Mouse (Mus musculus) heart, embryonic 12.5 days (tissue): ENCODE measurements around the gene Cpped1. TPM values are rescaled to one million over a fixed set of nuclear protein-coding genes. Genes with fewer than 3 reads are reported as not detected.

Experiments used
- ATAC-seq: fragments of 200-750 bp; cut with Nextera tagmentation; 2 replicates; pipeline ENCODE4 v1.8.0; 2017; ENCODE audit warnings: moderate TSS enrichment, moderate library complexity; ENCODE audit not compliant: insufficient number of reproducible peaks, low FRiP score
- H3K27ac ChIP-seq: fragments of 300-500 bp; sonication (generic); 2 replicates; pipeline ENCODE4 v1.5.1; 2016; ENCODE audit warnings: mild to moderate bottlenecking, moderate library complexity; ENCODE audit not compliant: poor library complexity, severe bottlenecking
- H3K27me3 ChIP-seq: fragments of 300-500 bp; sonication (generic); replicated peaks from 2 replicates; pipeline ENCODE4 v1.6.1; 2016; ENCODE audit warnings: mild to moderate bottlenecking, moderate library complexity
- H3K36me3 ChIP-seq: fragments of 300-500 bp; sonication (generic); 2 replicates; pipeline ENCODE4 v1.6.1; 2016; ENCODE audit warnings: mild to moderate bottlenecking, moderate library complexity
- H3K4me1 ChIP-seq: fragments of 300-500 bp; sonication (generic); replicated peaks from 2 replicates; pipeline ENCODE4 v1.6.1; 2016; ENCODE audit warnings: mild to moderate bottlenecking
- H3K4me2 ChIP-seq: fragments of 300-500 bp; sonication (generic); 2 replicates; pipeline ENCODE4 v1.6.1; 2016; ENCODE audit warnings: mild to moderate bottlenecking, moderate library complexity
- H3K4me3 ChIP-seq: fragments of 300-500 bp; sonication (generic); 2 replicates; pipeline ENCODE4 v1.5.1; 2016; ENCODE audit warnings: mild to moderate bottlenecking
- H3K9ac ChIP-seq: fragments of 300-500 bp; sonication (generic); 2 replicates; pipeline ENCODE4 v1.6.1; 2016; ENCODE audit warnings: mild to moderate bottlenecking, moderate library complexity
- H3K9me3 ChIP-seq: fragments of 300-500 bp; sonication (generic); replicated peaks from 2 replicates; pipeline ENCODE4 v1.6.1; 2016; ENCODE audit warnings: mild to moderate bottlenecking, moderate library complexity
- whole genome bisulfite sequencing: fragments of 180-500 bp; shearing (Covaris S2); methylation state at CpG from one replicate; pipeline ENCODE4 v1.1.7; 2016; 5-methylcytosine and 5-hydroxymethylcytosine counted together
- polyA plus RNA-seq: library from polyadenylated mRNA; unstranded; fragments of >200 nt; fragmentation: Nextera tagmentation; extraction: Ambion mirVana; gene quantifications from 2 replicates; pipeline ENCODE4 v1.2.1, GENCODE M21; 2016

The Cpped1 gene
- polyA plus RNA-seq, 1 experiment from 2014 or later, result 30.6 TPM

- Histone ChIP-seq H3K9me3 (no peaks in the 10 kb centered on the region), H3K4me1 (peaks cover 11% of the 10 kb centered on the region; the same call in 1 of the 2 replicates), H3K36me3 (peaks cover 6% of the 10 kb centered on the region; the same call in 1 of the 2 replicates), H3K4me3 (no peak overlapping the region), H3K9ac (no peak overlapping the region), H3K27me3 (no peaks in the 10 kb centered on the region), H3K4me2 (no peak overlapping the region), H3K27ac (no peak overlapping the region)
- 79% methylated on average over 3 of the region's 3 CpGs for WGBS
- ATAC-seq, result no peak
Observed at GRCm38 (mm10) chr16:11894877-11895276, 14.4 kb downstream of the Cpped1 start.

GRCm38 (mm10) chr16:11890186-11890585 lies 19.1 kb downstream of the Cpped1 start:
- Histone ChIP-seq H3K36me3 (peaks cover 30% of the 10 kb centered on the region), H3K9me3 (no peaks in the 10 kb centered on the region), H3K9ac (no peak overlapping the region), H3K4me2 (no peak overlapping the region), H3K27me3 (no peaks in the 10 kb centered on the region), H3K27ac (no peak overlapping the region), H3K4me3 (no peak overlapping the region), H3K4me1 (peaks cover 11% of the 10 kb centered on the region; the same call in 1 of the 2 replicates)
- no peak for ATAC-seq
- WGBS, result 50% methylated on average over 3 of the region's 3 CpGs

- H3K4me1 ChIP-seq, result peaks cover 9% of the 10 kb centered on the region; the same call in 1 of the 2 replicates
- no peak overlapping the region for H3K4me3 ChIP-seq
- no peak overlapping the region for H3K27ac ChIP-seq
- ATAC-seq, result no peak
- H3K27me3 ChIP-seq, result no peaks in the 10 kb centered on the region
- H3K9ac ChIP-seq, result no peak overlapping the region
- no peak overlapping the region for H3K4me2 ChIP-seq
- no peaks in the 10 kb centered on the region for H3K9me3 ChIP-seq
- 76% methylated on average over 3 of the region's 3 CpGs for WGBS
- H3K36me3 ChIP-seq, result peaks cover 35% of the 10 kb centered on the region
Observed at GRCm38 (mm10) chr16:11889741-11890140, 19.5 kb downstream of the Cpped1 start.

GRCm38 (mm10) chr16:11881795-11882194 lies 27.4 kb downstream of the Cpped1 start:
- Histone ChIP-seq H3K36me3 (peaks cover 45% of the 10 kb centered on the region), H3K27me3 (no peaks in the 10 kb centered on the region), H3K27ac (no peak overlapping the region), H3K4me3 (no peak overlapping the region), H3K9ac (no peak overlapping the region), H3K4me2 (no peak overlapping the region), H3K4me1 (peaks cover 21% of the 10 kb centered on the region), H3K9me3 (no peaks in the 10 kb centered on the region)
- 65% methylated on average over 6 of the region's 6 CpGs for WGBS
- ATAC-seq, result no peak

- Histone ChIP-seq H3K4me3 (no peak overlapping the region), H3K36me3 (peaks cover 36% of the 10 kb centered on the region), H3K9ac (no peak overlapping the region), H3K27me3 (no peaks in the 10 kb centered on the region), H3K9me3 (no peaks in the 10 kb centered on the region), H3K4me2 (no peak overlapping the region), H3K27ac (no peak overlapping the region), H3K4me1 (peaks cover 21% of the 10 kb centered on the region)
- WGBS, result 35% methylated on average over 6 of the region's 6 CpGs
- peak; percentile 61; the same call in 1 of the 2 replicates for ATAC-seq
Observed at GRCm38 (mm10) chr16:11880461-11880860, 28.8 kb downstream of the Cpped1 start.

GRCm38 (mm10) chr16:11879196-11879595 lies 30.0 kb downstream of the Cpped1 start:
- no peak for ATAC-seq
- Histone ChIP-seq H3K4me1 (peaks cover 21% of the 10 kb centered on the region), H3K27me3 (no peaks in the 10 kb centered on the region), H3K27ac (no peak overlapping the region), H3K9ac (no peak overlapping the region), H3K9me3 (no peaks in the 10 kb centered on the region), H3K36me3 (peaks cover 24% of the 10 kb centered on the region), H3K4me3 (no peak overlapping the region), H3K4me2 (no peak overlapping the region)
- WGBS, result 92% methylated on average over 6 of the region's 6 CpGs

GRCm38 (mm10) chr16:11875227-11875626 lies 34.0 kb downstream of the Cpped1 start:
- Histone ChIP-seq H3K4me3 (no peak overlapping the region), H3K4me1 (peaks cover 1% of the 10 kb centered on the region; the same call in 1 of the 2 replicates), H3K9ac (no peak overlapping the region), H3K27me3 (no peaks in the 10 kb centered on the region), H3K4me2 (no peak overlapping the region), H3K36me3 (peaks cover 31% of the 10 kb centered on the region), H3K9me3 (no peaks in the 10 kb centered on the region), H3K27ac (no peak overlapping the region)
- no peak for ATAC-seq
- WGBS, result 82% methylated on average over 5 of the region's 5 CpGs

GRCm38 (mm10) chr16:11873292-11873691 lies 36.0 kb downstream of the Cpped1 start:
- WGBS, result 86% methylated on average over 3 of the region's 3 CpGs
- H3K4me2 ChIP-seq, result no peak overlapping the region
- H3K27ac ChIP-seq, result no peak overlapping the region
- 0 out of 2 replicates have a peak, but pooled peaks have one; percentile 45 for ATAC-seq
- no peak overlapping the region for H3K4me3 ChIP-seq
- H3K9me3 ChIP-seq, result no peaks in the 10 kb centered on the region
- H3K27me3 ChIP-seq, result no peaks in the 10 kb centered on the region
- H3K36me3 ChIP-seq, result peaks cover 35% of the 10 kb centered on the region
- no peak overlapping the region for H3K9ac ChIP-seq
- no peaks in the 10 kb centered on the region for H3K4me1 ChIP-seq

GRCm38 (mm10) chr16:11868486-11868885 lies 40.8 kb downstream of the Cpped1 start:
- no peak overlapping the region for H3K4me2 ChIP-seq
- H3K9ac ChIP-seq, result no peak overlapping the region
- H3K4me3 ChIP-seq, result no peak overlapping the region
- no peak overlapping the region for H3K27ac ChIP-seq
- H3K27me3 ChIP-seq, result no peaks in the 10 kb centered on the region
- H3K4me1 ChIP-seq, result no peaks in the 10 kb centered on the region
- no peak for ATAC-seq
- H3K36me3 ChIP-seq, result peaks cover 23% of the 10 kb centered on the region
- WGBS, result 61% methylated on average over 3 of the region's 3 CpGs
- no peaks in the 10 kb centered on the region for H3K9me3 ChIP-seq

GRCm38 (mm10) chr16:11852716-11853605 lies 56.3 kb downstream of the Cpped1 start:
- H3K27me3 ChIP-seq, result no peaks in the 10 kb centered on the region
- H3K9ac ChIP-seq, result no peak overlapping the region
- no peak for ATAC-seq
- no peak overlapping the region for H3K4me3 ChIP-seq
- H3K4me1 ChIP-seq, result 0 out of 2 replicates have a peak, but pooled peaks cover 1% of the 10 kb centered on the region
- WGBS, result 83% methylated on average over 8 of the region's 8 CpGs
- no peak overlapping the region for H3K4me2 ChIP-seq
- H3K27ac ChIP-seq, result no peak overlapping the region
- H3K9me3 ChIP-seq, result peaks cover 6% of the 10 kb centered on the region; the same call in 1 of the 2 replicates
- H3K36me3 ChIP-seq, result peaks cover 7% of the 10 kb centered on the region

GRCm38 (mm10) chr16:11848990-11849658 lies 60.1 kb downstream of the Cpped1 start:
- Histone ChIP-seq H3K27ac (no peak overlapping the region), H3K4me2 (no peak overlapping the region), H3K4me1 (0 out of 2 replicates have a peak, but pooled peaks cover 3% of the 10 kb centered on the region), H3K4me3 (no peak overlapping the region), H3K27me3 (no peaks in the 10 kb centered on the region), H3K9ac (no peak overlapping the region), H3K9me3 (peaks cover 6% of the 10 kb centered on the region; the same call in 1 of the 2 replicates), H3K36me3 (peaks cover 10% of the 10 kb centered on the region)
- 71% methylated on average over 5 of the region's 5 CpGs for WGBS
- no peak for ATAC-seq
